Mouse (Mus musculus) ES-Bruce4 (cell line): Measurements from ENCODE around the gene Prep. TPM values are rescaled to one million over a fixed set of nuclear protein-coding genes. Genes with fewer than 3 reads are reported as not detected.
A peak's percentile ranks its signal among the peaks of the same experiment; 100 is the strongest.
"Not testable (repeated sequence)": the region's sequence is repeated elsewhere in the genome, so short reads cannot be mapped to it uniquely, and the experiment has no call there.

Experiments
- H3K27ac ChIP-seq: 2 replicates; pipeline ENCODE4 v1.5.1; 2012; ENCODE audit warnings: low read length, inconsistent platforms; ENCODE audit not compliant: insufficient read depth
- H3K27me3 ChIP-seq: 2 replicates; pipeline ENCODE4 v1.6.1; 2012; ENCODE audit warnings: mild to moderate bottlenecking, low read length, inconsistent platforms; ENCODE audit not compliant: control insufficient read depth, poor library complexity, insufficient read depth, severe bottlenecking
- H3K36me3 ChIP-seq: 2 replicates; pipeline ENCODE4 v1.6.1; 2012; ENCODE audit warnings: inconsistent platforms, mild to moderate bottlenecking, low read length, moderate library complexity; ENCODE audit not compliant: control insufficient read depth, poor library complexity, insufficient read depth, severe bottlenecking
- H3K4me1 ChIP-seq: one replicate; pipeline ENCODE4 v1.8.1; 2011; ENCODE audit warnings: low read length; ENCODE audit not compliant: control insufficient read depth, insufficient read depth
- H3K4me3 ChIP-seq: 2 replicates; pipeline ENCODE4 v1.5.1; 2011; ENCODE audit warnings: low read depth, mild to moderate bottlenecking, low read length
- H3K9ac ChIP-seq: 2 replicates; pipeline ENCODE4 v1.6.1; 2012; ENCODE audit warnings: low read depth, mild to moderate bottlenecking, inconsistent platforms; ENCODE audit not compliant: poor library complexity, severe bottlenecking
- H3K9me3 ChIP-seq: replicated peaks from 2 replicates; pipeline ENCODE4 v1.6.1; 2012; ENCODE audit warnings: mild to moderate bottlenecking, low read length, inconsistent platforms; ENCODE audit not compliant: control insufficient read depth, poor library complexity, insufficient read depth, severe bottlenecking
- CTCF ChIP-seq: IDR thresholded peaks from one replicate; pipeline ENCODE4 v1.8.1; 2011; ENCODE audit warnings: low read depth, low read length
- EP300 ChIP-seq: IDR thresholded peaks from 2 replicates; pipeline ENCODE4 v1.6.1; 2011; ENCODE audit warnings: low read depth, low read length; ENCODE audit not compliant: insufficient read depth
- POLR2A ChIP-seq: IDR thresholded peaks from one replicate; pipeline ENCODE4 v1.8.1; 2011; ENCODE audit warnings: low read length; ENCODE audit not compliant: insufficient read depth
- polyA plus RNA-seq: library from polyadenylated mRNA; stranded (reverse); fragments of >200 nt; gene quantifications from 2 replicates; pipeline ENCODE4 v1.2.4, GENCODE M21; 2011; ENCODE audit warnings: low read depth; ENCODE audit not compliant: missing spikeins, insufficient read depth, insufficient read length

Prep gene
- polyA plus RNA-seq, 1 experiment = 24.1 TPM

DNA sequence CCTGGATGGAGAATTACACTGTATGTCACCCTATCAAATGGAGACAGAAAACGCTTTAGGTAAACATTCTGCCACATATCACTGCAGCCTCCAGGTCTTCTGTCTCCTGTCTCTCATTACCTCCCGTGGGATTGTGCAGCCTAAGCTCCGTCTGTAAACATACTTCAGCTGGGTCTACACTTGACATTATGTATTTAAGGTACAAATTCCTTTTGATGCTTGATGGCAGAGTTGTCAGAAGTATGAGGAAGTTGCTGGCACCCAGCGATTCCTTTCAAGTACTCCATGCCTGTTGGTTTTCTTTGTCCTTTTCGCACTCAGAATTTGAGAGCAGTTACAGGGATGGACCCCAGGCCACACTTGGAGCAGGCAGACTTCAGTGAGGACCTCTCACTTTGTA, 12.8 kb downstream of the Prep start:
- no peak overlapping the region for H3K9ac ChIP-seq
- no peaks in the 10 kb centered on the region for H3K27me3 ChIP-seq
- H3K4me1 ChIP-seq = no peaks in the 10 kb centered on the region
- H3K4me3 ChIP-seq = no peak overlapping the region
- no peaks in the 10 kb centered on the region; the same call in none of the 2 replicates for H3K36me3 ChIP-seq
- no peaks in the 10 kb centered on the region for H3K9me3 ChIP-seq
- TF ChIP-seq EP300 (no peak), CTCF (no peak), POLR2A (no peak)
- no peak overlapping the region for H3K27ac ChIP-seq

DNA sequence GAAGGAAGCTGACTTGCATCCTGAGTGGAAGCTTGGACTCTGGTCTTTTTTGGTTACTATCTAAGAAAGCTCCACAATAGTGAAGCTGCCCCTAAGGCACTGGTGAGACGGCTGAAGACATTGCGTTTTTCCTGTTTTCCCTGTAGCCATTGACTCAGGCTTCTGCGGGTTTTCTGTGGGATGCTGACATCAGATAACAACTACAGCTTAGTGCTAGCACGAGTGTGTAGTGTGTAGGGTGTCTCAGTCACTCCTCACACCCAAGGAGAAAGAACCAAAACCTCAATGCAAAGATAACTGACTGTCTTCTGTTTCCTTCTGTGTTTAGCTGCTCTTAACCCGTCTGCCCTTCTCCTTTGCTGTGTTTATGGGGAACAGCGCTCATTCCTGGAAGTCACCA, 13.5 kb downstream of the Prep start:
- H3K4me1 ChIP-seq = no peaks in the 10 kb centered on the region
- H3K27ac ChIP-seq = no peak overlapping the region
- no peaks in the 10 kb centered on the region; the same call in none of the 2 replicates for H3K36me3 ChIP-seq

DNA sequence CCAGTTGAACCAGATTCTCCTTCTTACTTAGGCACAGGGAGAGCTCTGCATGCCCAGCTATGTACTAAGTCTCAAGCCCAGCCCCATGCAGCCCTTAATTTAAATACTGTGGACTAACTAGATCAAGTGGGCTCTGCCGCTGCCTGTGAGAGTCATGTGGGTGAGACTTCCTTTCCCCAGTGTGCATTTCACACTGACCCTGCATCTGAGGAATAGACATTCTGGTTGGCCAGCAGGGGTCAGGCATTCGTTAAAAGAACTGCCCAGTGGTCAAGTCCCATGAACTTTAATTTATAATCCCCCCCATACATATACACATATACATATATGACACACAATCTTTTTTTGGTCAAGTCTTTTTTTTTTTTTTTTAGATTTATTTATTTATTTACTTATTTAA, 15.7 kb downstream of the Prep start:
- H3K9me3 ChIP-seq = no peaks in the 10 kb centered on the region
- TF ChIP-seq CTCF (no peak), POLR2A (no peak), EP300 (no peak)
- no peak overlapping the region for H3K9ac ChIP-seq
- no peak overlapping the region for H3K27ac ChIP-seq
- H3K36me3 ChIP-seq = no peaks in the 10 kb centered on the region; the same call in none of the 2 replicates
- no peaks in the 10 kb centered on the region for H3K4me1 ChIP-seq
- H3K27me3 ChIP-seq = no peaks in the 10 kb centered on the region
- H3K4me3 ChIP-seq = no peak overlapping the region

More for the DNA sequence above, 13.5 kb downstream of the Prep start:
- no peak overlapping the region for H3K9ac ChIP-seq
- no peaks in the 10 kb centered on the region for H3K27me3 ChIP-seq
- no peaks in the 10 kb centered on the region for H3K9me3 ChIP-seq
- TF ChIP-seq CTCF (no peak), POLR2A (no peak), EP300 (no peak)
- H3K4me3 ChIP-seq = no peak overlapping the region

DNA sequence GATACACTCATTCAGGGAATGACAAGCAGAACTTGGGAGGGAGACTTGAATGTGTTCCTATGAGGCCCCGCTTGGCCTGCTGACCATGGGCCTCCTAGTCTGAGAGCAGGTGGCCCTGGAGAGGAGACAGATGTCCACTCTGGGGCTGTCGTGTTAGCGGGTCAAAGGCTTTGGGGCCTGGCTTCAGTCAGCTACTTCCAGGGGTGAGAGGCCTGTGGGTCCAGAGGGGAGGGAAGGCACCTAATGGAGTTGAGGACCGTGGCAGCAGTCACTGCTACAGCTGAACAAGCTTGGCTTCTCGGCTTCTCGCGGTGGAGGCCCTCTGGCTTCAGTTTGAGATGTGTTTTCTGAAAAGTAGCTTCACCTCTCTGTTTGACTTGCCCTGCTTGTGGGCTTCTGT, 17.0 kb downstream of the Prep start:
- H3K9me3 ChIP-seq, H3K27ac ChIP-seq, H3K4me1 ChIP-seq, H3K9ac ChIP-seq, H3K4me3 ChIP-seq, H3K27me3 ChIP-seq, H3K36me3 ChIP-seq: not testable (repeated sequence)

DNA sequence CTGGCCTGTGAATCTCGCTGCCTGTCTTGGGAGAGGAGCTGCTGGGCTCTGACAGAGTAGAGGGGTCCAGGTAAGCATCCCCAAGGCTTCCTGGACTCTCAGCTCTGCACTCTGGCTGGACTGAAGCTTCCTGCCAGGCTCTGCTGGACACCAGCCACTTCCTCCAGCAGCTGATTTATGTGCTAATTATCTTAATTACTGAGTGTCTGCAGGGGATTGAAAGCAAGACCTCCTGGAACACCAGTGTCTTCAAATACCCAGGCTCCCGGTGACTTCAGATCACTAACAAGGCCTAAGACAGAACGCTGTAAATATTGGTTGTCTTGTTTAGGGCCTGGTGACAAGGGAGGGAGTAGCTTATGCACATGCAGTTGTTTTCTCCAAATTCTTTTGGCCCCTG, 17.5 kb downstream of the Prep start:
- Histone ChIP-seq H3K4me1 (no peaks in the 10 kb centered on the region), H3K27ac (no peak overlapping the region), H3K9me3 (no peaks in the 10 kb centered on the region), H3K4me3 (no peak overlapping the region), H3K36me3 (no peaks in the 10 kb centered on the region; the same call in none of the 2 replicates), H3K9ac (no peak overlapping the region), H3K27me3 (no peaks in the 10 kb centered on the region)
- TF ChIP-seq CTCF (no peak), EP300 (0 out of 2 replicates have a peak, but pooled peaks have one; percentile 19)

DNA sequence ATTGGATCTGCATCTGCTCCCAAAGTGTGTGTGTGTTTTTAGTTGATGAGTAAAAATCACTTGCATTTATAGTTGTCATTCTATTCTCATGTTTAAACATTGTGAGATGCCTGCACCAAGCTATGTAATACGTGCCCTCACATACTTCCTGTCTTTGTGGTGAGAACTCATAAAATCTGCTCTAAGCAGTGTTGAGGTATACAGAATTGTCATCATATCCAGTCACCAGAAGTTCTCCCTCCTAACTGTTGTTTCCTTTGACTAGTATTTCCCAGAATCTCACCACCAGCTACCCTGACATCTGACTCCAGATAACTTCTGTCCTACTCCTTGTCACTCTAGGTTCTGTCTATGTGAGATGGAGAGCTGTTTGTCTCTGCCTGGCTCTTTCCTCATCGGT, 18.3 kb downstream of the Prep start:
- no peak for TF ChIP-seq POLR2A
- TF ChIP-seq CTCF = no peak
- no peak for TF ChIP-seq EP300
- Histone ChIP-seq H3K9me3 (no peaks in the 10 kb centered on the region), H3K9ac (no peak overlapping the region), H3K4me3 (no peak overlapping the region), H3K27ac (no peak overlapping the region), H3K27me3 (no peaks in the 10 kb centered on the region), H3K4me1 (no peaks in the 10 kb centered on the region), H3K36me3 (no peaks in the 10 kb centered on the region; the same call in 1 of the 2 replicates)

DNA sequence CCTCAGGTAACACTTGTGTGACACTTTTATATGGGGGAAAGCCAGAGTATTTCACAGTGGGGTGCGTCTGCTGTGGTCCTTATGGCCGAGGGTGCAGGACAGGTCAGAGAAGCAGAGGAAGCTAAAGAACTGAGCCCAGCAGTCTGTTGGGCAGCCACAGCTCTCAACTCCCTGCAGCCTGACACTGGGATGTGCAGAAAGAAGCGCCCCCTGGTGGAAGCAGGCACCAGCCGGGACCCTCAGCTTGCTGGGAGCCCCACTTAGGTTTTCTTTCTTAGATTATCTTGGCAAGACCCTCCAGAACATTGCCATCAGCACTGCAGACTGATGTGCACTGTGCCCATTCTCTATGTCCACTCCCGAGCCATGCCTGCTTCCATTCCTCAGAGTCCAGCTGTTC, 19.6 kb downstream of the Prep start:
- Histone ChIP-seq H3K4me3 (no peak overlapping the region), H3K27me3 (no peaks in the 10 kb centered on the region), H3K27ac (no peak overlapping the region), H3K9me3 (no peaks in the 10 kb centered on the region), H3K36me3 (no peaks in the 10 kb centered on the region), H3K9ac (no peak overlapping the region), H3K4me1 (peaks cover 4% of the 10 kb centered on the region)
- TF ChIP-seq EP300 = no peak
- TF ChIP-seq CTCF = peak; percentile 65
- TF ChIP-seq POLR2A = no peak
